Mouse (Mus musculus): ENCODE data around the gene Glrx5.

GRCm38 (mm10) chr12:105065119-105065518 lies 32.6 kb downstream of the Glrx5 start:
- TF ChIP-seq POLR2A (IDR thresholded peaks at IDR 0.05; ENCODE audit: control insufficient read depth, low read depth, low read length): no peak
- TF ChIP-seq CTCF (IDR thresholded peaks at IDR 0.05; ENCODE audit: control insufficient read depth, insufficient read depth, insufficient replicate concordance, low read depth, low read length): no peak

All from testis, adult 2 months (tissue).